Mouse (Mus musculus) CH12.LX (cell line): ENCODE data around the gene Il4i1. TPM values are rescaled to one million over a fixed set of nuclear protein-coding genes. Genes with fewer than 3 reads are reported as not detected.

Source experiments
- DNase-seq: peaks from one replicate; pipeline ENCODE4 v3.0.0-alpha.2; 2013; ENCODE audit errors: extremely low read depth
- H3K27ac ChIP-seq: 2 replicates; pipeline ENCODE4 v1.5.1; 2012; ENCODE audit warnings: low read depth, mild to moderate bottlenecking, control low read depth, moderate library complexity; ENCODE audit not compliant: insufficient read depth
- H3K27me3 ChIP-seq: replicated peaks from 2 replicates; pipeline ENCODE3; 2012; ENCODE audit warnings: inconsistent platforms
- H3K36me3 ChIP-seq, 2 experiments: replicated peaks in 1 of 2; 2 replicates each; pipeline versions ENCODE3 to v1.6.1; 2012; ENCODE audit warnings: inconsistent platforms in 1 of 2, low read length in 1 of 2, mild to moderate bottlenecking in 1 of 2, mixed read lengths in 1 of 2, moderate library complexity in 1 of 2; ENCODE audit not compliant: control insufficient read depth in 1 of 2, insufficient read depth in 1 of 2
- H3K4me1 ChIP-seq, 2 experiments: 2 replicates each; pipeline ENCODE4 v1.6.1; 2012; ENCODE audit warnings: inconsistent platforms in 1 of 2, moderate library complexity in 1 of 2; ENCODE audit not compliant: insufficient read depth in 2 of 2, control insufficient read depth in 1 of 2
- H3K4me2 ChIP-seq: 2 replicates; pipeline ENCODE4 v1.6.1; 2012; ENCODE audit warnings: low read depth, mild to moderate bottlenecking, control low read depth; ENCODE audit not compliant: poor library complexity, insufficient read depth, severe bottlenecking
- H3K4me3 ChIP-seq, 3 experiments: fragments of 150-350 bp in 1 of 3; sonication (generic) in 1 of 3; replicated peaks in 1 of 3; 2 replicates each; pipeline versions ENCODE3 to v1.5.1; 2011 to 2012; ENCODE audit warnings: low read depth in 2 of 3, low read length in 2 of 3, mild to moderate bottlenecking in 2 of 3, moderate library complexity in 2 of 3, control low read depth in 1 of 3, improper control_type of control experiment in 1 of 3, inconsistent platforms in 1 of 3, mixed read lengths in 1 of 3; ENCODE audit not compliant: poor library complexity in 1 of 3
- H3K79me2 ChIP-seq: replicated peaks from 2 replicates; pipeline ENCODE4 v1.6.1; 2012; ENCODE audit warnings: mild to moderate bottlenecking, moderate library complexity; ENCODE audit not compliant: control insufficient read depth, poor library complexity, insufficient read depth, severe bottlenecking; ENCODE audit errors: extremely low read depth
- H3K9ac ChIP-seq: 2 replicates; pipeline ENCODE4 v1.6.1; 2012; ENCODE audit warnings: low read depth, mild to moderate bottlenecking, control low read depth, moderate library complexity; ENCODE audit not compliant: insufficient read depth
- H3K9me3 ChIP-seq: replicated peaks from 2 replicates; pipeline ENCODE3; 2012; ENCODE audit warnings: low read length, inconsistent platforms, mixed read lengths
- BHLHE40 ChIP-seq: IDR thresholded peaks from 2 replicates; pipeline ENCODE4 v1.6.1; 2011; ENCODE audit warnings: mild to moderate bottlenecking, low read depth, low read length, improper control_type of control experiment
- CTCF ChIP-seq, 2 experiments: IDR thresholded peaks in 1 of 2; conservative IDR thresholded peaks in 1 of 2; 2 replicates each; pipeline ENCODE4 v1.5.1; 2011 to 2012; ENCODE audit warnings: low read depth in 2 of 2, low read length in 2 of 2, improper control_type of control experiment in 1 of 2, inconsistent platforms in 1 of 2, mild to moderate bottlenecking in 1 of 2, moderate library complexity in 1 of 2
- ELF1 ChIP-seq: IDR thresholded peaks from 2 replicates; pipeline ENCODE4 v1.6.1; 2014; ENCODE audit warnings: low read depth, mild to moderate bottlenecking, inconsistent platforms, low read length, improper control_type of control experiment
- IRF4 ChIP-seq: IDR thresholded peaks from 2 replicates; pipeline ENCODE4 v1.6.1; 2014; ENCODE audit warnings: low read depth, mild to moderate bottlenecking, inconsistent platforms, low read length, improper control_type of control experiment
- MAFK ChIP-seq: IDR thresholded peaks from 2 replicates; pipeline ENCODE4 v1.6.1; 2011; ENCODE audit warnings: low read length, improper control_type of control experiment; ENCODE audit not compliant: insufficient replicate concordance
- MAX ChIP-seq: IDR thresholded peaks from 2 replicates; pipeline ENCODE4 v1.6.1; 2011; ENCODE audit warnings: low read length, improper control_type of control experiment
- MXI1 ChIP-seq: IDR thresholded peaks from 2 replicates; pipeline ENCODE4 v1.6.1; 2011; ENCODE audit warnings: mild to moderate bottlenecking, low read depth, low read length, improper control_type of control experiment
- MYC ChIP-seq: IDR thresholded peaks from 2 replicates; pipeline ENCODE4 v1.6.1; 2011; ENCODE audit warnings: low read depth, mild to moderate bottlenecking, improper control_type of control experiment, low read length
- NRF1 ChIP-seq: IDR thresholded peaks from 2 replicates; pipeline ENCODE4 v1.6.1; 2014; ENCODE audit warnings: low read depth, mild to moderate bottlenecking, inconsistent platforms, low read length, improper control_type of control experiment, moderate library complexity
- POLR2A ChIP-seq: IDR thresholded peaks from 2 replicates; pipeline ENCODE4 v1.6.1; 2011; ENCODE audit warnings: low read depth, mild to moderate bottlenecking, improper control_type of control experiment, low read length
- POLR2AphosphoS2 ChIP-seq: IDR thresholded peaks from 2 replicates; pipeline ENCODE4 v1.6.1; 2011; ENCODE audit warnings: low read depth, low read length, improper control_type of control experiment
- RAD21 ChIP-seq: IDR thresholded peaks from 2 replicates; pipeline ENCODE4 v1.6.1; 2011; ENCODE audit warnings: low read depth, mild to moderate bottlenecking, low read length, improper control_type of control experiment, moderate library complexity
- SMC3 ChIP-seq: IDR thresholded peaks from 2 replicates; pipeline ENCODE4 v1.6.1; 2011; ENCODE audit warnings: low read depth, low read length, improper control_type of control experiment
- TBP ChIP-seq: conservative IDR thresholded peaks from 2 replicates; pipeline ENCODE4 v1.6.1; 2011; ENCODE audit warnings: low read depth, low read length, improper control_type of control experiment
- TCF12 ChIP-seq: IDR thresholded peaks from 2 replicates; pipeline ENCODE4 v1.6.1; 2014; ENCODE audit warnings: low read depth, mild to moderate bottlenecking, inconsistent platforms, low read length, improper control_type of control experiment
- USF2 ChIP-seq: conservative IDR thresholded peaks from 2 replicates; pipeline ENCODE4 v1.6.1; 2011; ENCODE audit warnings: low read depth, low read length, improper control_type of control experiment
- ZC3H11A ChIP-seq: IDR thresholded peaks from 2 replicates; pipeline ENCODE4 v1.6.1; 2012; ENCODE audit warnings: low read depth, mild to moderate bottlenecking, inconsistent platforms, low read length, improper control_type of control experiment
- dilution Hi-C: fragments of 300-500 bp; cut with MboI; formaldehyde crosslinking; loops from 2 replicates; pipeline ENCODE4 v1.14.3; 2020; ENCODE audit warnings: low sequenced_read_pairs; ENCODE audit not compliant: extremely low pct_unique_long_range_greater_than_20kb, extremely low pct_ligation_motif_present
- in situ Hi-C: fragments of 300-500 bp; cut with MboI; formaldehyde crosslinking; loops from 3 replicates; pipeline ENCODE4 v1.14.3; 2019; ENCODE audit warnings: low sequenced_read_pairs, low pct_ligation_motif_present, low pct_unique_long_range_greater_than_20kb, mixed read lengths
- polyA plus RNA-seq: library from polyadenylated mRNA; unstranded; fragments of >175 nt; gene quantifications from 2 replicates; pipeline ENCODE4 v1.2.1, GENCODE M21; 2012; ENCODE audit warnings: low read depth; ENCODE audit not compliant: insufficient read length
- total RNA-seq, 2 experiments: library from RNA; depleted of rRNA; stranded (reverse); fragments of 300-350 nt in 1 of 2; fragments of >200 nt in 1 of 2; gene quantifications; 2 replicates each; pipeline ENCODE4 v1.2.3; 2012 to 2014

Gene Il4i1
- total and polyA plus RNA-seq, 3 experiments = 17.6 to 57.5 (median 49.2) TPM

DNA sequence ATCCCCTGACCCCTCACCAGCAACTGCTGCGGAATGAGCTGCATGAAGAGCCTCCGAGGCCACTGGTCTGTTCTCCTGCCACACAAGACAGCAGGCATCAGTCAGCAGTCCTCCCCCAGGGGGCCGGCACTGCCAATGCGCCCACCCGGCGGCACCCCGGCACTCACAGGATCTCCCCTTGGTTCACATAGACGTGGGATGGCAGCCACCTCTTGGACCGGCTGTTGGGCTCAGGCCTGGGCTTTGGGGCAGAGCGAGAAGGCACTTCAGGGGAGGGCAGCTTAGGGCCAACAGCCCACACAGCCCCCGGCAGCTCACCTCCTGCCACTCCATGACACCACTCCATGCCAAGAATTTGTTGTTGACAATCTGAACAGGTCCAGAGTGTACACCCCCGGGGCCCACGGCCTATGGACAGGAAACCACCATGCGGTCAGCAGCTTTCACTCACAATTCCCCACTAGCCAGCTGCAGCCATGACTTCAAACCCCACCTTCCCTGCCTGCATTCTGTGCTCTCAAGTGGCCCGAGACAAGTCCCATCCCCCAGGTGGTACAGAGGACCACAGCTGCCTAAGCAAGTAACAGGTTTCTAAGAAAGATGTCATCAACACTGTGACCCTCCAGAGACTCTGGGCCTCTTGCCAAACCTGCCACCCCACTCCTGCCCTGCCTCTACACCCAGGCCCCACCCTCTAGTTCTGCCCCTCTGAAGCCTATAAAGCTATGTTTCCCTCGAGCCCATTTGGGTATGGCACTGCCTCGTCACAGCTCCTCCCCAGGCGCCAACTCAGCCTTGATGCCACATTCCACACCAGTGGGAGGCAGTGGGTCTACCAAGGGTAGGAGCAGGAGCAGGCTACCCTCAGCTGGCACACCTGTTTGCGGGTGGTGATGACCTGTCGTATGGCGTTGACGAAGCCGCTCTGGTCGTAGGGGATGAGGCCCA is 48.7 kb downstream of the Il4i1 start:
- no peaks in the 10 kb centered on the region for H3K79me2 ChIP-seq
- TF ChIP-seq TCF12 (peak; percentile 34; the same call in 1 of the 2 replicates), BHLHE40 (no peak)
- H3K4me2 ChIP-seq = no peak overlapping the region
- peaks cover 41 to 65% of the 10 kb centered on the region in 2 experiments for H3K36me3 ChIP-seq
- in situ Hi-C loops = no loop called here
- peaks cover 39 to 63% of the 10 kb centered on the region in 2 experiments for H3K4me1 ChIP-seq
- H3K27ac ChIP-seq = 0 out of 2 replicates have a peak overlapping the region, but pooled peaks have one; percentile 12
- H3K27me3 ChIP-seq = peaks cover 11% of the 10 kb centered on the region
- H3K4me3 ChIP-seq = no peak overlapping the region
- dilution Hi-C loops = no loop called here
- DNase-seq = no peak
- no peaks in the 10 kb centered on the region for H3K9me3 ChIP-seq
- H3K9ac ChIP-seq = no peak overlapping the region

DNA sequence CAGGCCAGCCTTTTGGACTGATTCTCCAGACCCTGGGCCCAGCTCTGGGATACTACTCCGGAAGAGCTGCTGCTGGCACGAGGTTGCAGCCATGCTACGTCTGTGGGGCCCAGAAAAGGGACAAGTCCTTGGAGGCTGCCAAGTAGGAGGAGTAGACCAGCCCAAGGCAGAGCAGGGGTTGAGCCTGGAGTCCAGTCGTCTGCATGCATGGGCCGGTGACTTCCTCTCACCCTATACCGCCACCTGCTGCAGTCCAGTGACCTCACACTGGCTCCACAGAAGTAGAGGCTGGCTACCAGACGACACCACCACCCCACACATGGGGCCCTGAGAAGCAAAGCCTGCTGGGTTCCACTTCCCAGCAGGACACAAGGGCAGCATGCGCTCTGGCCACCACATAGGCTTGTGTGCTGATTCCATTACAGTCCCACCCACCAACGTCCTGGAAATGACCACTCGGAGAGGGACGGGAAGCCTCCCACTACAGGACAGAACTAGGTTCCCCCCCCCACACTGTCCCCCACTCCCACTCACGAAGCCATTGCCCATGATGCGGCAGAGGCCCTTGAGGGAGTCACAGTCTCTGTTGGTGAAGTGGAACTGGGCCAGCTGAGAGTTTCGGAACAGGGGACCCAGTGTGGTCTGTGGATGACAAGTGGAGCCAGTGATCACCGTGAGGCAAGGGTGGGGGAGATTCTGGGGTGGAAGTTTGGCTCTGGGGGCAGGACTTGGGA is 50.3 kb downstream of the Il4i1 start:
- Histone ChIP-seq H3K36me3 (peaks cover 38 to 49% of the 10 kb centered on the region in 2 experiments), H3K4me2 (no peak overlapping the region), H3K27me3 (peaks cover 21% of the 10 kb centered on the region), H3K9ac (no peak overlapping the region), H3K4me1 (peaks cover 31 to 51% of the 10 kb centered on the region in 2 experiments), H3K4me3 (no peak overlapping the region), H3K27ac (no peak overlapping the region), H3K9me3 (no peaks in the 10 kb centered on the region), H3K79me2 (no peaks in the 10 kb centered on the region)
- 0 out of 2 replicates have a peak, but pooled peaks have one; percentile 13 for TF ChIP-seq ELF1
- TF ChIP-seq MAFK = no peak
- TF ChIP-seq RAD21 = peak; percentile 18
- no peak for TF ChIP-seq BHLHE40
- peak; percentile 20; the same call in 1 of the 2 replicates for TF ChIP-seq SMC3
- peak in 1 of 2 experiments; percentile 47; a peak in 2 of 4 replicates for TF ChIP-seq CTCF (conservative IDR thresholded peaks at IDR 0.05 in 1 of 2, IDR thresholded peaks at IDR 0.05 in 1 of 2; ENCODE audit: low read depth in 2 of 2, low read length in 2 of 2)
- no peak for DNase-seq
- dilution Hi-C loops (no loop called here), in situ Hi-C loops (no loop called here)

DNA sequence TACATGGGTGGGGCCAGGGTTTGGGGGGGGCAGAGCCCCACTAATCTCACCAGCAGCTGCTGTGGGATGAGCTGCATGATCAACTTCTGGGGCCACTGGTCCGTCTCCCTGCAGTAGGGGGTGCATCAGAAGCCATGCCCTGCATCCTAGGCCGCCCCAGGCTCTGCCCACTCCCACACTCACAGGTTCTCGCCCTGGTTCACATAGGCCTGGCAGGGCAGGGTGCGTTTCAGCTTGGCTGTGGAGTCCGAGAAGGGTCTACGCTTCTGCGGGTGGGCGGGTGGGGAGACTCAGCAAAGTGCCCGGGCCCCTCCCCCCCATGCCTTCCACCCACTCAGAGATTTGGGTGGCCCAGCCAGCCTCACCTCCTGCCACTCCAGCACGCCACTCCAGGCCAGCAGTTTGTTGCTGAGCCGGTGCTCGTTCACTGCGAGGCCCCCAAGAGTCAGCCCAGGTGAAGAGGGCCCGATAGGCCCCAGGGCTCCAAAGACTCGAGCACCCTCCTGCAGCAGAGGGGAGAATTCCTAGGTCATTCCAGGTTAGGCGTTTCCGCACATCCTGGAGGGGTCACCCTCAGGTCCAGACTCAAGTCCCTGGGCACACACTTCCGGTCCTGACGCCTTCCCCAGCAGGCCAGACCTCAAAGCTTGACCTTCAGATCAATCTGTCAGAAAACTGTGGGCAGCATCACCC is 51.0 kb downstream of the Il4i1 start:
- Histone ChIP-seq H3K4me3 (no peak overlapping the region), H3K9me3 (no peaks in the 10 kb centered on the region), H3K36me3 (peaks cover 31 to 44% of the 10 kb centered on the region in 2 experiments), H3K4me1 (peaks cover 25 to 45% of the 10 kb centered on the region in 2 experiments), H3K27ac (no peak overlapping the region), H3K79me2 (no peaks in the 10 kb centered on the region), H3K9ac (no peak overlapping the region), H3K4me2 (no peak overlapping the region), H3K27me3 (peaks cover 21% of the 10 kb centered on the region)
- DNase-seq = no peak
- dilution Hi-C loops = no loop called here
- TF ChIP-seq MAX = no peak
- TF ChIP-seq POLR2A = no peak
- TF ChIP-seq ELF1 = no peak
- TF ChIP-seq MXI1 = no peak
- no peak for TF ChIP-seq NRF1
- TF ChIP-seq POLR2AphosphoS2 = no peak
- TF ChIP-seq TCF12 = no peak
- no peak for TF ChIP-seq USF2
- TF ChIP-seq MAFK = no peak
- no peak for TF ChIP-seq IRF4
- TF ChIP-seq TBP = no peak
- TF ChIP-seq CTCF (conservative IDR thresholded peaks at IDR 0.05 in 1 of 2, IDR thresholded peaks at IDR 0.05 in 1 of 2; ENCODE audit: low read depth in 2 of 2, low read length in 2 of 2) = no peak
- TF ChIP-seq MYC = no peak
- TF ChIP-seq ZC3H11A = no peak
- in situ Hi-C loops = no loop called here
